8 mouse cellular contexts compared by ENCODE assay signal in the genomic region with DNA sequence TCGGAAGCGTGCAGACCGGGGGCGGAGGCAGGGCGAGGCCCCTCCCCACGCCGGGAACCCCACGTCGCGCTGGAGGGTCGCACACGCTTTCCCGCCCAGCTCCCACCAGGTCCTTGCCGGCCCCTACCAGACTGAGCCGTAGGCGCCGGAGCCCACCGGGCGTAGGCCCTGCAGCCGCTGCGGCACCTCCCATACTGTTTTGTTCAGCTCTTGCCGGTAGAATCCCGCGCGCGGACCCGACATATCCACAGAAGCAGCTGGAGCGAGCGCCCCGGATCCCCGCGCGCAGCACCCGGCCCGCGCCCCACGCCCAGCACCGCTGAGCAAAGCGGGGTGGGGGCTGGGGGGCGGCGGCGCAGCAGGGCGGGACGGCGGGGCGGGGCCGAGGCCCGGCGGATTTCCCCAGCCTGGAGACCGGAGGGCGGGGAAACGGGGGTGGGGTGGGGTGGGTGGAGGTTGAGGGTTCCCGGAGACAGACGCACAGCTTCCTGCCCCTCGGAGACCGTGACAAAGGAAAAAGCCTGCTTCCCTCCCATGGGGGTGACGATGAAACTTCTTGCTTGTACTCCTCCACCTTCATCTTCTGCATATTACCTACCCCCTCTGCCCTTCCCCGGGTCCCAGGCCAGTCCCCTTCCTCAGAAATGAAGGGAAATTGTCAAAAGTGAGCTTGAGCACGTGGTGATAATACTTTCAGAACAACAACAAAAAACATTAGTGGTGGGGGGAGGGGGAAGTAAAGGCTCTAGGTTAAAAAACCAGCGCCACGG. TPM values are rescaled to one million over a fixed set of nuclear protein-coding genes. Genes with fewer than 3 reads are reported as not detected.
DNase-seq lines count a peak whose midpoint lies in the region; ATAC-seq and TF ChIP-seq lines count a peak whose summit lies in the region.

A gene (minus strand): TSS at position 358 of the 770 bp plus-strand sequence.

- H3K27ac ChIP-seq in ES-Bruce4 (ENCODE audit: insufficient read depth, low read length), result no peak within 1 kb of the TSS
- H3K27ac ChIP-seq in embryonic facial prominence, embryonic 15.5 days (replicated peaks), result peak within 1 kb of the TSS; percentile 48; the same call in 1 of the 2 replicates
- H3K27ac ChIP-seq in hindbrain, embryonic 12.5 days, result peak within 1 kb of the TSS; percentile 90
- H3K27ac ChIP-seq in stomach, embryonic 16.5 days (ENCODE audit: low read length), result peak within 1 kb of the TSS; percentile 34; the same call in 1 of the 2 replicates

- TF ChIP-seq CTCF in ES-Bruce4 (IDR thresholded peaks at IDR 0.05; ENCODE audit: low read depth, low read length), result no peak

- peak within 1 kb of the TSS; percentile 76 for H3K9ac ChIP-seq in ES-Bruce4 (ENCODE audit: low read depth, poor library complexity, severe bottlenecking)
- peak within 1 kb of the TSS; percentile 54 for H3K9ac ChIP-seq in embryonic facial prominence, embryonic 15.5 days
- peak within 1 kb of the TSS; percentile 90 for H3K9ac ChIP-seq in hindbrain, embryonic 12.5 days
- H3K9ac ChIP-seq in stomach, embryonic 16.5 days (ENCODE audit: low read length), result peak within 1 kb of the TSS; percentile 77

- DNase-seq in A20 (ENCODE audit: low read depth, low spot score), result peak; percentile 74
- peak; percentile 47 to 53 for DNase-seq in left cerebral cortex, postnatal 14 days (ENCODE audit: low spot score in 2 of 2)
- no peak for DNase-seq in urinary bladder, postnatal 14 days (ENCODE audit: low spot score)

- H3K4me3 ChIP-seq in ES-Bruce4 (ENCODE audit: low read depth, low read length), result peak within 1 kb of the TSS; percentile 70
- H3K4me3 ChIP-seq in embryonic facial prominence, embryonic 15.5 days (replicated peaks), result peak within 1 kb of the TSS; percentile 68
- H3K4me3 ChIP-seq in hindbrain, embryonic 12.5 days, result peak within 1 kb of the TSS; percentile 58
- peak within 1 kb of the TSS; percentile 67 for H3K4me3 ChIP-seq in stomach, embryonic 16.5 days (replicated peaks; ENCODE audit: low read length)

- H3K9me3 ChIP-seq in ES-Bruce4 (replicated peaks; ENCODE audit: control insufficient read depth, insufficient read depth, low read length, poor library complexity, severe bottlenecking), result no peaks in the 10 kb centered on the region
- no peaks in the 10 kb centered on the region for H3K9me3 ChIP-seq in embryonic facial prominence, embryonic 15.5 days (replicated peaks)
- H3K9me3 ChIP-seq in hindbrain, embryonic 12.5 days (replicated peaks), result no peaks in the 10 kb centered on the region
- H3K9me3 ChIP-seq in stomach, embryonic 16.5 days (replicated peaks; ENCODE audit: control insufficient read depth, low read length), result no peaks in the 10 kb centered on the region

- TF ChIP-seq EP300 in ES-Bruce4 (IDR thresholded peaks at IDR 0.05; ENCODE audit: insufficient read depth, low read depth, low read length), result no peak

- no peaks in the 10 kb centered on the region for H3K27me3 ChIP-seq in ES-Bruce4 (ENCODE audit: control insufficient read depth, insufficient read depth, low read length, poor library complexity, severe bottlenecking)
- peaks cover 28% of the 10 kb centered on the region for H3K27me3 ChIP-seq in embryonic facial prominence, embryonic 15.5 days
- peaks cover 22% of the 10 kb centered on the region for H3K27me3 ChIP-seq in hindbrain, embryonic 12.5 days
- peaks cover 26% of the 10 kb centered on the region for H3K27me3 ChIP-seq in stomach, embryonic 16.5 days (ENCODE audit: control insufficient read depth, insufficient read depth, low read length)

- H3K4me1 ChIP-seq in ES-Bruce4 (ENCODE audit: control insufficient read depth, insufficient read depth, low read length), result peaks cover 2% of the 10 kb centered on the region
- H3K4me1 ChIP-seq in embryonic facial prominence, embryonic 15.5 days, result peaks cover 40% of the 10 kb centered on the region
- peaks cover 42% of the 10 kb centered on the region for H3K4me1 ChIP-seq in hindbrain, embryonic 12.5 days
- peaks cover 17% of the 10 kb centered on the region for H3K4me1 ChIP-seq in stomach, embryonic 16.5 days (ENCODE audit: control insufficient read depth, insufficient read depth, low read length)

- no peak for TF ChIP-seq POLR2A in ES-Bruce4 (IDR thresholded peaks at IDR 0.05; ENCODE audit: insufficient read depth, low read length)

- 1% methylated on average over 58 of the region's 61 CpGs for WGBS in embryonic facial prominence, embryonic 15.5 days
- under 1% methylated on average over 54 of the region's 61 CpGs for WGBS in hindbrain, embryonic 12.5 days
- under 1% methylated on average over 44 of the region's 61 CpGs for WGBS in stomach, embryonic 16.5 days

- intact Hi-C loops in left cerebral cortex, postnatal 14 days (cut with DNase I), result no loop called here

- H3K4me2 ChIP-seq in embryonic facial prominence, embryonic 15.5 days (replicated peaks), result peak within 1 kb of the TSS; percentile 81
- H3K4me2 ChIP-seq in hindbrain, embryonic 12.5 days (replicated peaks), result peak within 1 kb of the TSS; percentile 64
- peak within 1 kb of the TSS; percentile 93 for H3K4me2 ChIP-seq in stomach, embryonic 16.5 days (ENCODE audit: low read depth, low read length)

- peak; percentile 58 for ATAC-seq in embryonic facial prominence, embryonic 15.5 days (ENCODE audit: insufficient number of reproducible peaks, low FRiP score, low TSS enrichment, low read depth)
- peak; percentile 58 for ATAC-seq in hindbrain, embryonic 12.5 days (ENCODE audit: low FRiP score)
- peak; percentile 40 for ATAC-seq in megakaryocyte, adult 5-6 weeks (ENCODE audit: poor library complexity, severe bottlenecking)
- ATAC-seq in stomach, embryonic 16.5 days (ENCODE audit: insufficient read depth, low FRiP score), result peak; percentile 65

- H3K36me3 ChIP-seq in ES-Bruce4 (ENCODE audit: control insufficient read depth, insufficient read depth, low read length, poor library complexity, severe bottlenecking), result no peaks in the 10 kb centered on the region
- peaks cover 11% of the 10 kb centered on the region for H3K36me3 ChIP-seq in embryonic facial prominence, embryonic 15.5 days
- H3K36me3 ChIP-seq in hindbrain, embryonic 12.5 days, result peaks cover 26% of the 10 kb centered on the region
- H3K36me3 ChIP-seq in stomach, embryonic 16.5 days (ENCODE audit: control insufficient read depth, insufficient read depth, low read length), result no peaks in the 10 kb centered on the region

RNA-seq across cellular contexts. Expression of the gene that starts here (rescaled TPM):
- 9.1 and 9.3 TPM in 2 replicates for polyA plus RNA-seq in ES-Bruce4 (2011; ENCODE audit: insufficient read depth, insufficient read length, low read depth, missing spikeins)
- 10.7 and 12.7 TPM in 2 replicates for polyA plus RNA-seq in embryonic facial prominence, embryonic 15.5 days (2015; fragmentation: Nextera tagmentation; extraction: Ambion mirVana)
- 39.0 and 41.9 TPM in 2 replicates for polyA plus RNA-seq in hindbrain, embryonic 12.5 days (2016; fragmentation: Nextera tagmentation; extraction: Ambion mirVana)
- 10 to 100 TPM; 35.2 to 39.7 TPM for total RNA-seq in left cerebral cortex, postnatal 14 days (2021)
- total RNA-seq in megakaryocyte, adult 5-6 weeks (2015), result 0.40 and 0.43 TPM in 2 replicates
- 0.24 and 0.51 TPM in 2 replicates for total RNA-seq in megakaryocyte, adult 5-6 weeks (2017)
- 5.1 and 6.0 TPM in 2 replicates for polyA plus RNA-seq in stomach, embryonic 16.5 days (2015; fragmentation: Nextera tagmentation; extraction: Ambion mirVana)

Comparison
In these comparisons a context has a peak if more than half of its experiments do, and no peak if none do; other contexts are left out.
1. RNA of the gene that starts here (total RNA-seq): 35.2 to 39.7 TPM in left cerebral cortex, postnatal 14 days; 0.24 to 0.51 TPM in megakaryocyte, adult 5-6 weeks; every median in the first group is over 10 times any median in the second.
2. Peak in ATAC-seq in megakaryocyte, adult 5-6 weeks; RNA of the gene not detected or under 1 TPM.
3. Peak in every context shown above with its lines, with median percentiles within 50 percentile points of each other: H3K4me3 ChIP-seq, H3K9ac ChIP-seq, ATAC-seq and H3K4me2 ChIP-seq.